Mouse (Mus musculus) midbrain, embryonic 13.5 days (tissue): Measurements from ENCODE around the gene Armc6. TPM values are rescaled to one million over a fixed set of nuclear protein-coding genes. Genes with fewer than 3 reads are reported as not detected.
A peak's percentile ranks its signal among the peaks of the same experiment; 100 is the strongest.

Experiments
- ATAC-seq: fragments of 200-750 bp; cut with Nextera tagmentation; 2 replicates; pipeline ENCODE4 v1.8.0; 2017; ENCODE audit warnings: mild to moderate bottlenecking, moderate TSS enrichment, moderate library complexity
- H3K27ac ChIP-seq: fragments of 300-500 bp; sonication (generic); 2 replicates; pipeline ENCODE4 v1.5.1; 2015; ENCODE audit warnings: inconsistent platforms, mild to moderate bottlenecking, moderate library complexity
- H3K27me3 ChIP-seq: fragments of 300-500 bp; sonication (generic); 2 replicates; pipeline ENCODE4 v1.6.1; 2015; ENCODE audit warnings: mild to moderate bottlenecking, inconsistent platforms
- H3K36me3 ChIP-seq: fragments of 300-500 bp; sonication (generic); 2 replicates; pipeline ENCODE4 v1.6.1; 2015; ENCODE audit warnings: mild to moderate bottlenecking, inconsistent platforms
- H3K4me1 ChIP-seq: fragments of 300-500 bp; sonication (generic); replicated peaks from 2 replicates; pipeline ENCODE4 v1.6.1; 2015; ENCODE audit warnings: inconsistent platforms
- H3K4me2 ChIP-seq: fragments of 300-500 bp; sonication (generic); replicated peaks from 2 replicates; pipeline ENCODE4 v1.6.1; 2015; ENCODE audit warnings: moderate library complexity, mild to moderate bottlenecking, inconsistent platforms
- H3K4me3 ChIP-seq: fragments of 300-500 bp; sonication (generic); replicated peaks from 2 replicates; pipeline ENCODE4 v1.5.1; 2015; ENCODE audit warnings: mild to moderate bottlenecking, inconsistent platforms
- H3K9ac ChIP-seq: fragments of 300-500 bp; sonication (generic); replicated peaks from 2 replicates; pipeline ENCODE4 v1.6.1; 2015; ENCODE audit warnings: mild to moderate bottlenecking, inconsistent platforms
- H3K9me3 ChIP-seq: fragments of 300-500 bp; sonication (generic); 2 replicates; pipeline ENCODE4 v1.6.1; 2016; ENCODE audit warnings: mild to moderate bottlenecking, inconsistent platforms
- WGBS: fragments of 180-500 bp; shearing (Covaris S2); methylation state at CpG from one replicate; pipeline ENCODE4 v1.1.7; 2015; 5-methylcytosine and 5-hydroxymethylcytosine counted together
- polyA plus RNA-seq: library from polyadenylated mRNA; unstranded; fragments of >200 nt; fragmentation: Nextera tagmentation; extraction: Ambion mirVana; gene quantifications from 2 replicates; pipeline ENCODE4 v1.2.1, GENCODE M21; 2015

Armc6 gene
- 74.2 and 77.6 TPM in 2 replicates for polyA plus RNA-seq

GRCm38 (mm10) chr8:70234080-70234780 is at the start of gene Armc6, which contains the start of gene Sugp2:
Gene Armc6, minus strand, starts transcription at chr8:70234466.
Gene Sugp2, plus strand, starts transcription at chr8:70234226.
- Histone ChIP-seq H3K4me3 (peak within 1 kb of the TSS; percentile 78), H3K9me3 (no peaks in the 10 kb centered on the region), H3K27me3 (no peaks in the 10 kb centered on the region), H3K36me3 (peaks cover 49% of the 10 kb centered on the region), H3K27ac (peak within 1 kb of the TSS; percentile 94), H3K9ac (peak within 1 kb of the TSS; percentile 89), H3K4me2 (peak within 1 kb of the TSS; percentile 91), H3K4me1 (peaks cover 41% of the 10 kb centered on the region)
- ATAC-seq, result peak; percentile 96
- under 1% methylated on average over 66 of the region's 67 CpGs for WGBS

- peaks cover 22% of the 10 kb centered on the region for H3K4me1 ChIP-seq
- peaks cover 38% of the 10 kb centered on the region for H3K36me3 ChIP-seq
- H3K4me3 ChIP-seq, result peak overlapping the region; percentile 90
- peak; percentile 66 for ATAC-seq
- no peaks in the 10 kb centered on the region for H3K27me3 ChIP-seq
- WGBS, result under 1% methylated on average over 54 of the region's 55 CpGs
- H3K9ac ChIP-seq, result peak overlapping the region; percentile 93
- peak overlapping the region; percentile 88 for H3K4me2 ChIP-seq
- no peaks in the 10 kb centered on the region for H3K9me3 ChIP-seq
- H3K27ac ChIP-seq, result peak overlapping the region; percentile 72
Measured at GRCm38 (mm10) chr8:70283136-70284077, 49.1 kb upstream of the Armc6 start.

GRCm38 (mm10) chr8:70282603-70283135 is 48.4 kb upstream of the Armc6 start, which contains the start of gene Homer3:
Gene Homer3, plus strand, starts transcription at chr8:70282827.
- H3K4me2 ChIP-seq, result peak within 1 kb of the TSS; percentile 88
- peaks cover 30% of the 10 kb centered on the region for H3K36me3 ChIP-seq
- ATAC-seq, result peak; percentile 88
- no peaks in the 10 kb centered on the region for H3K9me3 ChIP-seq
- no peaks in the 10 kb centered on the region for H3K27me3 ChIP-seq
- H3K4me3 ChIP-seq, result peak within 1 kb of the TSS; percentile 90
- H3K9ac ChIP-seq, result peak within 1 kb of the TSS; percentile 93
- H3K27ac ChIP-seq, result peak within 1 kb of the TSS; percentile 72
- WGBS, result 1% methylated on average over 36 of the region's 36 CpGs
- peaks cover 22% of the 10 kb centered on the region for H3K4me1 ChIP-seq

- Histone ChIP-seq H3K9ac (no peak overlapping the region), H3K27me3 (no peaks in the 10 kb centered on the region), H3K4me3 (no peak overlapping the region), H3K36me3 (peaks cover 13% of the 10 kb centered on the region), H3K4me1 (peaks cover 22% of the 10 kb centered on the region), H3K27ac (no peak overlapping the region), H3K9me3 (no peaks in the 10 kb centered on the region), H3K4me2 (no peak overlapping the region)
- WGBS, result 39% methylated on average over 3 of the region's 3 CpGs
- no peak for ATAC-seq
Measured at GRCm38 (mm10) chr8:70281001-70281400, 46.7 kb upstream of the Armc6 start.

- no peak for ATAC-seq
- 80% methylated on average over 8 of the region's 8 CpGs for WGBS
Measured at GRCm38 (mm10) chr8:70279266-70279665, 45.0 kb upstream of the Armc6 start.

GRCm38 (mm10) chr8:70278175-70278574 is 43.9 kb upstream of the Armc6 start:
- H3K36me3 ChIP-seq, result no peaks in the 10 kb centered on the region
- H3K4me1 ChIP-seq, result peaks cover 5% of the 10 kb centered on the region; the same call in 1 of the 2 replicates
- H3K4me3 ChIP-seq, result no peak overlapping the region
- ATAC-seq, result no peak
- no peak overlapping the region for H3K4me2 ChIP-seq
- no peak overlapping the region for H3K27ac ChIP-seq
- H3K27me3 ChIP-seq, result no peaks in the 10 kb centered on the region
- 69% methylated on average over 15 of the region's 15 CpGs for WGBS
- H3K9ac ChIP-seq, result no peak overlapping the region
- H3K9me3 ChIP-seq, result no peaks in the 10 kb centered on the region

More at GRCm38 (mm10) chr8:70279266-70279665, 45.0 kb upstream of the Armc6 start:
- H3K27me3 ChIP-seq, result no peaks in the 10 kb centered on the region
- H3K4me2 ChIP-seq, result no peak overlapping the region
- H3K4me3 ChIP-seq, result no peak overlapping the region
- H3K36me3 ChIP-seq, result no peaks in the 10 kb centered on the region
- H3K9me3 ChIP-seq, result no peaks in the 10 kb centered on the region
- no peak overlapping the region for H3K27ac ChIP-seq
- H3K4me1 ChIP-seq, result peaks cover 13% of the 10 kb centered on the region
- no peak overlapping the region for H3K9ac ChIP-seq

- no peaks in the 10 kb centered on the region for H3K27me3 ChIP-seq
- no peak overlapping the region for H3K4me2 ChIP-seq
- no peaks in the 10 kb centered on the region for H3K9me3 ChIP-seq
- no peak overlapping the region for H3K27ac ChIP-seq
- no peak overlapping the region for H3K9ac ChIP-seq
- ATAC-seq, result no peak
- no peaks in the 10 kb centered on the region for H3K4me1 ChIP-seq
- no peaks in the 10 kb centered on the region for H3K36me3 ChIP-seq
- no peak overlapping the region for H3K4me3 ChIP-seq
- WGBS, result 90% methylated on average over 3 of the region's 3 CpGs
Measured at GRCm38 (mm10) chr8:70276476-70276875, 42.2 kb upstream of the Armc6 start.

GRCm38 (mm10) chr8:70274350-70274749 is 40.1 kb upstream of the Armc6 start:
- Histone ChIP-seq H3K4me2 (no peak overlapping the region), H3K4me1 (no peaks in the 10 kb centered on the region), H3K4me3 (no peak overlapping the region), H3K27me3 (no peaks in the 10 kb centered on the region), H3K27ac (no peak overlapping the region), H3K9ac (no peak overlapping the region), H3K9me3 (no peaks in the 10 kb centered on the region), H3K36me3 (no peaks in the 10 kb centered on the region)
- no peak for ATAC-seq

- H3K27me3 ChIP-seq, result no peaks in the 10 kb centered on the region
- ATAC-seq, result no peak
- 75% methylated on average over 3 of the region's 3 CpGs for WGBS
- H3K4me3 ChIP-seq, result no peak overlapping the region
- H3K4me2 ChIP-seq, result no peak overlapping the region
- no peak overlapping the region for H3K9ac ChIP-seq
- no peaks in the 10 kb centered on the region for H3K4me1 ChIP-seq
- no peak overlapping the region for H3K27ac ChIP-seq
- H3K36me3 ChIP-seq, result no peaks in the 10 kb centered on the region
- no peaks in the 10 kb centered on the region for H3K9me3 ChIP-seq
Measured at GRCm38 (mm10) chr8:70272949-70273348, 38.7 kb upstream of the Armc6 start.

GRCm38 (mm10) chr8:70268799-70269565 is 34.7 kb upstream of the Armc6 start:
- no peaks in the 10 kb centered on the region for H3K9me3 ChIP-seq
- H3K4me2 ChIP-seq, result no peak overlapping the region
- no peak for ATAC-seq
- no peak overlapping the region for H3K9ac ChIP-seq
- no peaks in the 10 kb centered on the region for H3K4me1 ChIP-seq
- H3K4me3 ChIP-seq, result no peak overlapping the region
- 0 out of 2 replicates have a peak overlapping the region, but pooled peaks have one; percentile 1 for H3K27ac ChIP-seq
- WGBS, result 63% methylated on average over 11 of the region's 11 CpGs
- H3K27me3 ChIP-seq, result no peaks in the 10 kb centered on the region
- H3K36me3 ChIP-seq, result peaks cover 26% of the 10 kb centered on the region

GRCm38 (mm10) chr8:70268311-70268710 is 34.0 kb upstream of the Armc6 start:
- H3K27ac ChIP-seq, result no peak overlapping the region
- no peaks in the 10 kb centered on the region for H3K27me3 ChIP-seq
- H3K4me1 ChIP-seq, result no peaks in the 10 kb centered on the region
- no peak overlapping the region for H3K9ac ChIP-seq
- 44% methylated on average over 5 of the region's 5 CpGs for WGBS
- H3K36me3 ChIP-seq, result peaks cover 33% of the 10 kb centered on the region
- H3K4me2 ChIP-seq, result no peak overlapping the region
- H3K9me3 ChIP-seq, result no peaks in the 10 kb centered on the region
- H3K4me3 ChIP-seq, result no peak overlapping the region
- ATAC-seq, result no peak
